Mouse (Mus musculus) thymus, postnatal 36 days (tissue): ENCODE results near the gene Togaram2.
"Not testable (repeated sequence)": the region's sequence is repeated elsewhere in the genome, so short reads cannot be mapped to it uniquely, and the experiment has no call there.

Source experiments
- DNase-seq, 2 experiments: peaks; one replicate each; pipeline ENCODE4 v3.0.0; 2022; ENCODE audit warnings: mixed read lengths in 2 of 2

The Togaram2 gene

DNA sequence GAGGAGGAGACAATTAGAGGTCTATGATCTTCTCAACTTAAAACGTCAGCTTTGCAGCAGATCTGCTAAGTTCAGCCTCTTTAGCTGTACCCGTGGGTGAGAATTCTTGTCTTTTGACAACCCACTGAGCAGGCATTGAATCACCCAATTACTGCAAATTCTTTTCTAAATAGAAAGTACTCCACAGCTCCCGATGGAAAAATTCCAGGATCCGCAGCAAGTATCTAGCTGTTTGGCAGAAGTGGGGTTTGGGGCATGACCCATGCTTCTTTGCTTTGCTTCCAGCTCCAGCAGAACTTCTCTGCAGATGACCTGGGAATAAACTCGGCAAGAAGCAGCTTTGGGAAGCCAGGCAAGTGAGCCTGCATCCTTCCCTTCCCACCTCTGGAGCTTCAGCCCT lies 69.9 kb downstream of the Togaram2 start:
- DNase-seq = no peak

- DNase-seq = no peak
These were observed 73.1 kb downstream of the Togaram2 start for GRCm38 (mm10) chr17:71746114-71746513.

GRCm38 (mm10) chr17:71747561-71747960 lies 74.5 kb downstream of the Togaram2 start:
- DNase-seq = no peak

- no peak for DNase-seq
These were observed 76.6 kb downstream of the Togaram2 start for GRCm38 (mm10) chr17:71749616-71750168.

GRCm38 (mm10) chr17:71752831-71753230 lies 79.8 kb downstream of the Togaram2 start, which contains the start of gene Pcare:
TSS of gene Pcare (minus strand) at chr17:71752894.
- DNase-seq = no peak

DNA sequence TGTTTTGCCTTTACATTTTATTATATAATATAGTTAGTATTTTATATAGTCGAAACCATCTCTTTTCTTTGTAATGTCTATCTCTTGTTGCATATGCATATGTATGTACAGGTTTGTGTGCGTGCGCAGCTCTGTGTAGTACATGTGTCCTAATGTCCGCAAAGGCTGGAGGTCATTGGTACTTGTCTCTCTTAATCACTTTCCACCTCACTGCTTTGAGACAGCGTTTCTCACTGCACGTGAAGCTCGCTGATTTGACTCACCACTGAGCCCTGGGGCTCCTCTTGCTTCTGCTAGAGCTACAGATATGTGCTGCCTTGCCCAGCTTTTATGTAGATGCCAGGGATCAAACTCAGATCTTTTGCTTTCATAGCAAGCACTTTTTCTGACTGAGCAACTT lies 87.5 kb downstream of the Togaram2 start:
- no peak for DNase-seq

GRCm38 (mm10) chr17:71768173-71768572 lies 95.1 kb downstream of the Togaram2 start, which contains the start of gene Clip4:
TSS of gene Clip4 (plus strand) at chr17:71768473.
- not testable (repeated sequence) for DNase-seq

DNA sequence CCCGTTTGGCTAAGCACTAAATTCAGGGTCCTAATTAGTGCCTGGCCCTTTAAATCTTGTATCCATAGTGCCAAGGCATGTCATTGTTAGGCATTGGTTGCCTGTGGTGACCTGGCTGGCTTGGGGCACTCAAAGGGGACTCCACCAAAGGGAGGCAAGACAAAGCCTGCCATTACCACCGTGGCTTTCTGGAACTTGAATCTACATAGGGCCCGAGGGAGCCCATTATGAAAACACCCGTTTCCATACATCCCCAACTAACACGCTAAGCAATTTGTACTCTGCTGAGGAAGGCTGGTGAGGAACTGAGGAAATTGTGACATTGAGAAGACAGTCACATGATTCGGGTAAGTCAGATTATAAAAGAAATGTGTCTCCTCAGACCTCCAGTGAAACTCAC lies 96.5 kb downstream of the Togaram2 start:
- no peak for DNase-seq

GRCm38 (mm10) chr17:71770696-71771095 lies 97.6 kb downstream of the Togaram2 start:
- DNase-seq = no peak

DNA sequence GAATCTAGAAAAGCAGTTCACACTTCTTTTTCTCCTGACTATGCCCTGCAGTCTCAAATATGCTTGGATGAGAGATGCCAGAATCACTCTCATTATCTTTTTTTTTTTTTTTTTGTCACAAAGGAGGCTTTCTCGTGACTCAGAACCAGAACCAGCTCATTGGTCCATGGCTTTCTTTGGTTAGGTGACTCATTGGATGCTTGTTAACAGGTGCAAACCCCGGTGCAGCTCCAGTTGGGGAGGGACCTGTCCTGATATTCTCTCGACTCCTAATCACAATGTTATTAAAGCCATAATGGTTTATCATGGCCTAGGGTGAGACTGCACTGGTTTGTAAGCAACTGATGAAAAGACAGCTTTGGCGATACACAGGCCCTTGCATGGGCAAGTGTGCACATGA lies 101.1 kb downstream of the Togaram2 start:
- no peak for DNase-seq

GRCm38 (mm10) chr17:71775279-71775678 lies 102.2 kb downstream of the Togaram2 start:
- DNase-seq = no peak

DNA sequence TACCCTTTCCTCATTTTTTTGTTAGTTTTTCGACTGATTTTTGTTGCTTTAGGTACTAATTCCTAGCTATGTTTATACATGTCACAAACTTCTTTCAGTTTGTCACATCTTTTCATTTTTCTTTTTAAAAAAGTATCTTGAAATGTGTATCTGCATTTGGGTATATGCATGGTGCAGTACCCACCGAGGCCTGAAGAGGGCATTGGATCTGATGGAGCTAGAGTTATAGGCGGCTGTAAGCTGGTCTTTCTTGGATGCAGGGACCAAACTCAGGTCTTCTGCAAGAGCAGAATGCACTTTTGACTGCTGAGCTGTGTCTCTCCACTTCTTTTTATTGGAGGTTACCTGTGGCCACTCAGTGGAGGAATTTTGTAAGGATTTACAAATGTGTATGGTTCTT lies 105.6 kb downstream of the Togaram2 start:
- DNase-seq = no peak
